Mouse (Mus musculus): ENCODE measurements around the gene Slf2.

Slf2 gene

GRCm38 (mm10) chr19:44908836-44909460 lies 22.0 kb upstream of the Slf2 start:
- peak; percentile 92 for DNase-seq

DNA sequence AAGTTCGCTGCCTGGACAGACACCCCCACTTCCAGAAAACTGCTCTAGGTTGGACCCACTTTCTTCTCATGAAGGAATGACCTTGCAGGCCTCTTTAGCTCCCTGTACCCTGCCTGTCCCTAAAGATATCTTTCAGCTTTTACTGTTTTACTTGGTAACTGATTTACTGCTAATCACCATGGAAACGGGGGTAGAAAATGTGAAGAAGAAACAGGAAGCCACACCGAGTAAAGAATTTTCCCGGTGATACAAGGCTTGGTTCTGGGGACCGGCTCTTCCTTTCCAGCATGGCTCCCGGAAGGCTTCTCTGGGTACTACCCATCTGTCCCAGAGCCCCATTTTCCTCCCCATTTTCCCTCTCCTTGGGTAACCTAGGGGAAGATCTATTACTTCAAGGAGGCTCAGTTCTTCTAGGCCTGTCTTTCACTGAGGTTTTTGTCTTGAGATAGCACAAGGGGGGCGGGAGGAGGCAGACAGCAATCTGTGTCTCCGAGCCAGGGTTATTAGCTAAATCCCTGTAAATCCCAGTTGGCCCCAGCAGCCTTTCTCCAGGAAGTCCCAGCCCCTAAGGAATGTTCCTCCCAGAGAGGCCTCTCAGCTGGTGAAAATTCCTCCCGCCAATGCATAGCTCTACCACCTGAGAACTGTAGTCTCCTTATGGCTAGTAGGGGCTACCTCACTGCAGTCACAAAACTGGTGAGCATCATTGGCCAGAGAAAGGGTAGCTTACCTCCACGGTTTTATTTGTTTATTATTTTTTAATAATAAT lies 16.3 kb upstream of the Slf2 start:
- DNase-seq, result peak; percentile 95

DNA sequence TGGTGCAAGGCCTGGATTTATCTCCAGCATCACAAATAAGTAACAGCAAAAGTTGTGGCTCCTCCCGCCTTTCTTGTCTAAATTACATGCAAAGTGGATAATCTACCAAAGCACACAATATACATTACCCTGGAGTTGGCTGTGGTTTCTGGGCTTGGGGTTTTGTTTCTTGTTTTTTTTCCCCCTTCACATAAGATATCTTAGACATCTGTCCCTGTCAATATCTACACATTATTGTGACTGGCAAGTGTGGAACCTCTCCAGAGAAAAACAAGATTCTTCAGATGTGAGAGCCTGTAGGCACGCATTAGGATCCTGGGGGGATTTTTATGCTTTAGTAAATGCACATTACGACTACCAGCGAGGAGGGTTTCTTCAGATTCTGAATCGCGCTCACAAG lies 12.8 kb upstream of the Slf2 start:
- peak; percentile 6 for DNase-seq

DNA sequence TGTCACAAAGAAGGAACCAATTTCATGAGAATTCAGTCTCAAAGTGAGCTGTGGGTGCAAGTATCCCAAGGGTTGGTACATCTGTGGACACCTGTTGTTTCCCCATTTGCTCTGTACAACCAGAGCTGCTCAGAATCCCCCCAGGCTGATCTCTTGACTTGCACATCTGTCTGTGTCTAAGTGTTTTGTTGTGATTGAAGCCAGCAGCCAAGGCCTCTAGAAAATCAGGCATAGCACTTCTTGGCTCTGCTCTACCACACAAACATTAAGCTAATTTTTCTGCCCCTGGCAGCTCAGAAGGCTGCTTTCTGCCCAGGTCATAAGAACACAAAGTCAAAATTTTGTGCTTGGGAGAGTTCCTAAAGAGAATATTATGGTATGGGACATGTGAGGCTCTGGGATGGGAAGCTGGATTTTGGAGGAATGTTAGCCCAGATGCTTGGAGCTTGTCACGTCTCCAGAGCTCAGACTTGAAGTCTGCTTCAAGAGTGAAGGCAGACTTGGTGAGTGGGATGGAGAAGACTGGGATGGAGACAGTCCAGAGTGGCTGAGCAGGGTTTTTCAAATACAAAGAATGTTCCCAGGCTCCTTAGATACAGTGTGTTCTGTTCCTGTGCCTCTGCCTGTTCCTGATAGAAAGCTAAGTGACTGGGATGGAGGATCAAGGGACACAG lies 9.3 kb upstream of the Slf2 start:
- peak; percentile 93 for DNase-seq

DNA sequence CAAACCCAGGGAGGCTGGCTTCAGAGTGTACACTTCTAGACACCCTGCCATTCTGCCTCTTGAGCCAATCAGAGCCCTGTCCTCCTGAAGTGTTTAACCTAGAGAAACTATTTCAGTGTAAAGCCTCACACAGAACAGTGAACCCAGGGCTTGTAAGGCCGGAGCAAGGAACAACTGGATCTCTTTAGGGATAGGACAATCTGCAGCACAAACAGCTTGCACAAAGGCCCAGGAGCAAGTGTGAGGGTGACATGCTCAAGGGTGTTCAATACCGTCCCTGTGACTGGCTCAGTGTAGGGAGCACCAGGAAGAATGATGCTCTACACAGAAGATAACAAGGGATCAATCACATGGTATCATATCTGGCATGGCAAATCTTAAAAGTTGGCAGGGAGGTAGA lies 8.4 kb upstream of the Slf2 start:
- peak; percentile 67 for DNase-seq

- peak; percentile 75 for DNase-seq
These were observed 6.3 kb upstream of the Slf2 start for GRCm38 (mm10) chr19:44924699-44925098.

DNA sequence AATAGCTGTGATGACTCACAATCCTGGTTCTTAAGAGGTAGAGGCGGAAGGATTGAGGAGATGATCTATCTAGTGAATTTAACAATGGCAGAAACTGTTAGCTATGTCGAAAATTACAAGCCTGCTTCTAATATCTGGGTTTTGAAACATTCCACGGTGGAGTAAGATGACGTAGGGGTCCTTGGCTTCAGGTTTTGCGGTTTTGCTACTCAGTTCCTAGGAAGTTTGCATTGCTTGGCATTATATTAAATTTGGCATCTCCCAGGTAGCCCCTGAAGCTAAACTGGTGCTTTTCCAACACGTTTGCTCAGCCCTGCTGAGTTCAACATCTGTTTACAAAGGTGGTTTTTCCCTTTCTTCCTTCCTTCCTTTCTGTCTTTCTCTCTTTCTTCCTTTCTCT lies 4.2 kb upstream of the Slf2 start:
- peak; percentile 77 for DNase-seq

- DNase-seq, result no peak
These were observed 3.7 kb upstream of the Slf2 start for GRCm38 (mm10) chr19:44927250-44927649.

- peak; percentile 97 for DNase-seq
These were observed 2.8 kb upstream of the Slf2 start for GRCm38 (mm10) chr19:44928185-44928584.

DNA sequence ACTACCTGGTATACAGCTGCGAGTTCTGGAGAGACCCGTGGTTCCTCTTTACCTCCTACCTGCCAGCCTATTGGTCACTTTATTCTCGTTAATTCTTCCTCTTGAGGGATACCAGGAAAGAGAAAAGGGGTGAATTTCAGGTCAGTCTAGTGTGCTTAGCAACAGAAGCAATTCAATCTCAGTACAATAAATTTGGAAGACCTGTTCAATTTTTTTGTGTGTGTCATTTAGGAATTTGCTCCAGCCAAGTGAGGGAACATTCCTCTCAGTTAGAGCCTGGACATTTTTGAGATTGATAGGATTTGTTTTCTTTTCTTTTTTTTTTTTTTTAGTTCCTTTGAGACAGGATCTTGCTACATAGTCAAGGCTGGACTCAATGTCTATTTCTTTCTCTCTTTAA lies 1.7 kb upstream of the Slf2 start:
- DNase-seq, result peak; percentile 42

GRCm38 (mm10) chr19:44929663-44930062 lies 1.3 kb upstream of the Slf2 start:
- DNase-seq, result peak; percentile 77

DNA sequence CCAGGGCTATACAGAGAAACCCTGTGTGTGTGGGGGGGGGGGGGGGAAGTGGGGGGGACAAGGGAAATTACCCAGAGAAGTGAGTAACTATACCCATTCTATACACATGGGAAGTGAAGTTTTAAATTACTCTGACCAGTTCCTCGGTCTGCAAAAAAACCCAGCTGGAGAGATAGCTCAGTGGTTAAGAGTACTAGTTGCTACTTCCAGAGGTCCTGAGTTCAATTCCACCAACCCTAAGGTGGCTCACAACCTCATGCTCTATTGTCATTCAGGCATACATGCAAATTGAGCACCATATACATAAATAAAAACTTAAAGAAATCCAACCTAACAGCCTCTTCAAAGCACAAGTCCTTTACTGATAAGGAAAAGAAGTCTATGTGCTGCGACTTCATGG lies 829 bp upstream of the Slf2 start:
- DNase-seq, result peak; percentile 87

GRCm38 (mm10) chr19:44931454-44931759 lies 456 bp downstream of the Slf2 start:
- peak; percentile 99 for DNase-seq

DNA sequence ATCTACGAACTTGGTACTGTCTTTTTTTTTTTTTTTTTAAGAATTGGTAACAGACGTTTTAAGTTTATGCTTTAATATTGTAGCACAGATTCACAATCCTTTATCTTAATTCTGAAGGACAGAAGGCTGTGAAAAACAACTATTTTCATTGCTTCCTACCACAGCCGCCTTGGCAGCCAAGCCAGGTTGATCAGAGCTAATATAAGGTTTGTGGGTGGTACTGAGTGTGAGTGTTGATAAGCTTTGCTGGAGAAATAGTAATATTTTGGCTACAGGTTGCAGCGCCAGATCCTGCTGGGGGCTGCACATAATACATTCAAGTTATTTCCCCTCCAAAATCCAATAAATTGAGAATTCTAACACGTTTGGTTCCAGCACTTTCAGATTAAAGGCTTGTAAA lies 1.1 kb downstream of the Slf2 start:
- DNase-seq, result no peak

- no peak for DNase-seq
These were observed 2.2 kb downstream of the Slf2 start for GRCm38 (mm10) chr19:44933136-44933535.

DNA sequence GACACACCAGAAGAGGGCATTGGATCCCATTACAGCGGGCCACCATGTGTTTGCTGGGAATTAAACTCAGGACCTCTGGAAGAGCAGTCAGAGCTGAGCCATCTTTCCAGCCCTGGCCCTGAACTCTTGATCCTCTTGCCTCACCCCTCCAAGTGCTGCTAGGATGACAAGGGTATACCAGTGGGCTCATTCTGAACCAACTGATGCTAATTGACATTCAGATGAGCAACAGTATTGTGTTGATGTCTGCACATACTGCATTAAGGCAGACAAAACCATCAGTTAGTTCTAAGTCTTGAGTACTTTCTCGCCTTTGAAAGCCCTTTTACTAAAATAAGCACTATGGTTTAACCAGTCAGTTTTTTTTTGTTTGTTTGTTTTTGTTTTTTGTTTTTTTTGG lies 28.7 kb downstream of the Slf2 start:
- DNase-seq, result no peak

GRCm38 (mm10) chr19:44965978-44966377 lies 35.0 kb downstream of the Slf2 start:
- DNase-seq, result no peak

- no peak for DNase-seq
These were observed 37.4 kb downstream of the Slf2 start for GRCm38 (mm10) chr19:44968329-44968728.

DNA sequence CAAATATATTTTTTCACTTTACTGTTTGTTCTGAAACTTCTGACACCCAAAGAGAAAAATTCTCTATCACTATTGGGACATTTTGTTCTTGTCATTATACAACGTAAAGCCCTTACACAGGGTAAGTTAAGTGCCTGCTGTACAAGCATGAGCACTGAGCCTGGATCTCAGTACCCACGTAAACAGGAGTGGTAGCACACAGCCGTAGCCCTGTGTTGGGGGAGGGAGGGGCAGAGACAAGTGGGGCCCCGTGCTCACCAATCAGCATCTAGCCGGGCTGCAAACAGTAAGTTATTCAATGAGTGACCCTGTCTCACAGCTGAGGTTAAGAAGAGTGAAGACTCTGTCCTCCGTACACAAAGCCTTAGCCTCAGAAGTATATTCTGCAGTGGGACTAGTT lies 45.7 kb downstream of the Slf2 start:
- DNase-seq, result peak; percentile 57

- peak; percentile 54 for DNase-seq
These were observed 46.2 kb downstream of the Slf2 start for GRCm38 (mm10) chr19:44977148-44977547.

DNA sequence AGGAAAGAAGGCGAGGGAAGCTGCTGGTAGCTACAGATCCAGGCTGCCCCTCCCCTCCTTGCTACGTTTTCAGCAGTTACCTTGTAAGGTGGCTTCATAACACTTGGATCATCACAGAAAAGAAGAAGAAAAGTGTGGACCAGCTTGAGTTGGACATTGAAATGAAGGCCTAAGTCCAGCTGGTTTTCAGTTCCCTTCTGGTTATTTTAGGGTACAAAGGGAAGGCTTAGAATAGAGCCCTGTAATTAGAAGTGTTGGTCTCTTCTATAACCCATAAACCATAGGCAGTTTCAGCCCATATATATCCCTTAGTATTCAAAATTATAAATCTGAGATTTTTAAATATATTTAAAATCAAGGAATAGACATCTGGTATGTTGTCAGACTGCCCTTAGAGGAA lies 49.8 kb downstream of the Slf2 start:
- DNase-seq, result no peak

DNA sequence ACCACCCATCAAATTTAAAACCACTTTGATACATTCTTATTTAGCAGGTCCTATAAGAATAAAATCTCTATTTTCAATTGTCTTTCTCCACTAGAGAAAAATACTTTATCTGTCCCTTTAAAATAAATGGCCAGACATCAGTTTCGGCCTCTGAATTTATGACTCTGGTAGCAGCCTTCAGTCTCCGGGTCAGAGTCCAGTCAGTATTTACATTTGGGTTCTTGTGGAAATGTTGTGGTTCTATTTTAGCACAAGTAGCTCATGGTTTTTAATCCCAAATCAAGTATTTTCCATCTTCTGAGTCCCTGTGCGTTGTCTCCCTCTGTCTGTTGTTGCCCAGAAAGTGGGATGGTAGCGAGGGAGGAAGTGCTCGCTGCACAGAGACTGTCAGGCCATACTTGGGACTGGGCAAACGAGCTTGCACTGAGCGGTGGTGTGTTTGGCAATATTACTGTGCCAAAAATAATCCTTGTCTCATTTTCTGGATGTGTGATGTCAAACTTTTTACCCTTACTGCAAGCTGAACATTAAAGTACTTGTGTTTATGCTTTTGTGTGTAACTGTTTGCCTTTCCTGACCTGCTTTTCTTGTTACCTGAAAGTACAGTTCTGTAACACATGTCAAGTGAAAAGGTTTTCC lies 51.6 kb downstream of the Slf2 start:
- DNase-seq, result peak; percentile 43

- peak; percentile 75 for DNase-seq
These were observed 52.4 kb downstream of the Slf2 start for GRCm38 (mm10) chr19:44983366-44983765.

DNA sequence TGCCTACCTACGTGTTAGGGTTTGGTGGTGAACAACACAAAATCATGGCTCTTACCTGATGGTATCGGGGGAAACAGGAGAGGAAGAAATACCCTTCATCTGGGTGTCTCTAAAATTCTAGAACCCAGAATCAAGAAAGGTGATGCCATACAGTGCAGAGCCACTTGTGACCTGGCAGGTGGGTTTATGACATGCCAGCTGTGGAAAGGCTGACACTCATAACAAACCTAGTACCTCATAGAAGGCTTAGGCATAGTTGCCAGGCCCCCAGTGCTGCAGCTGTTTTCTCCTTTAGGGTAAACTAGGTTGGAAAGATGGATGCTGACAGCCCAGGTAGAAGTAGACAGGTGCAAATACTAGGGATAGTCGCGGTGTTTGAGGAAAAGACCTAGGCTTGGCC lies 53.5 kb downstream of the Slf2 start:
- peak; percentile 66 for DNase-seq

Measured in heart, adult 11 months (tissue).